Mouse (Mus musculus) liver, embryonic 14.5 days (tissue): ENCODE results near the gene Padi6. TPM values are rescaled to one million over a fixed set of nuclear protein-coding genes. Genes with fewer than 3 reads are reported as not detected.

Experiments used
- ATAC-seq: fragments of 200-750 bp; cut with Nextera tagmentation; 2 replicates; pipeline ENCODE4 v1.8.0; 2017; ENCODE audit warnings: moderate number of reproducible peaks, mild to moderate bottlenecking, moderate library complexity; ENCODE audit not compliant: insufficient read depth
- DNase-seq, 3 experiments: peaks; one replicate each; pipeline ENCODE4 v3.0.0-alpha.2; 2012 to 2013; ENCODE audit warnings: low read depth in 3 of 3, low spot score in 3 of 3
- H3K27ac ChIP-seq: fragments of 300-500 bp; sonication (generic); 2 replicates; pipeline ENCODE4 v1.5.1; 2014; ENCODE audit warnings: moderate library complexity, mild to moderate bottlenecking, control low read depth, inconsistent platforms
- H3K27me3 ChIP-seq: fragments of 300-500 bp; sonication (generic); 2 replicates; pipeline ENCODE4 v1.6.1; 2014; ENCODE audit warnings: mild to moderate bottlenecking, low read length, moderate library complexity; ENCODE audit not compliant: control insufficient read depth, insufficient read depth
- H3K36me3 ChIP-seq: fragments of 300-500 bp; sonication (generic); replicated peaks from 2 replicates; pipeline ENCODE4 v1.6.1; 2014; ENCODE audit warnings: low read depth; ENCODE audit not compliant: control insufficient read depth, insufficient read depth
- H3K4me1 ChIP-seq, 2 experiments: fragments of 200-500 bp in 1 of 2; fragments of 300-500 bp in 1 of 2; sonication (generic) in 1 of 2; replicated peaks; 2 replicates each; pipeline ENCODE4 v1.6.1; 2012 to 2014; ENCODE audit warnings: antibody characterized with exemption in 1 of 2, inconsistent platforms in 1 of 2, low read length in 1 of 2; ENCODE audit not compliant: control insufficient read depth in 2 of 2, insufficient read depth in 2 of 2
- H3K4me2 ChIP-seq: fragments of 300-500 bp; sonication (generic); 2 replicates; pipeline ENCODE4 v1.6.1; 2014; ENCODE audit warnings: low read depth, mild to moderate bottlenecking, control low read depth, moderate library complexity
- H3K4me3 ChIP-seq, 2 experiments: fragments of 200-500 bp in 1 of 2; fragments of 300-500 bp in 1 of 2; sonication (generic) in 1 of 2; 2 replicates each; pipeline ENCODE4 v1.5.1; 2012 to 2014; ENCODE audit warnings: low read depth in 2 of 2, low read length in 2 of 2, mild to moderate bottlenecking in 2 of 2, control low read depth in 1 of 2, inconsistent platforms in 1 of 2, moderate library complexity in 1 of 2; ENCODE audit not compliant: insufficient read depth in 1 of 2
- H3K9ac ChIP-seq: fragments of 300-500 bp; sonication (generic); replicated peaks from 2 replicates; pipeline ENCODE4 v1.6.1; 2014; ENCODE audit warnings: mild to moderate bottlenecking, control low read depth, moderate library complexity
- H3K9me3 ChIP-seq: fragments of 300-500 bp; sonication (generic); 2 replicates; pipeline ENCODE4 v1.6.1; 2016; ENCODE audit warnings: low read length, mixed read lengths; ENCODE audit not compliant: control insufficient read depth
- CTCF ChIP-seq: IDR thresholded peaks from 2 replicates; pipeline ENCODE4 v1.5.1; 2016; ENCODE audit warnings: antibody characterized with exemption, low read depth, control low read depth
- EP300 ChIP-seq: IDR thresholded peaks from 2 replicates; pipeline ENCODE4 v1.6.1; 2016; ENCODE audit warnings: antibody characterized with exemption, low read depth
- WGBS: fragments of 180-500 bp; shearing (Covaris S2); extraction: QIAGEN DNeasy Blood & Tissue Kit; methylation state at CpG from one replicate; pipeline ENCODE4 v1.1.7; 2014; ENCODE audit not compliant: insufficient replicate concordance; 5-methylcytosine and 5-hydroxymethylcytosine counted together
- polyA plus RNA-seq, 2 experiments: library from polyadenylated mRNA; depleted of rRNA in 1 of 2; stranded (reverse) in 1 of 2; unstranded in 1 of 2; fragments of >200 nt; fragmentation: Nextera tagmentation in 1 of 2; extraction: Ambion mirVana in 1 of 2; gene quantifications; 2 replicates each; pipeline versions ENCODE4 v1.2.1 to v1.2.3; 2012 to 2014

Padi6 gene
- polyA plus RNA-seq, 2 experiments = not detected

- Histone ChIP-seq H3K9ac (peak overlapping the region; percentile 94), H3K4me1 (peaks cover 34 to 35% of the 10 kb centered on the region in 2 experiments), H3K27ac (peak overlapping the region; percentile 84), H3K27me3 (no peaks in the 10 kb centered on the region), H3K36me3 (peaks cover 15% of the 10 kb centered on the region), H3K4me2 (peak overlapping the region; percentile 97), H3K4me3 (peak overlapping the region; percentile 75 to 83), H3K9me3 (no peaks in the 10 kb centered on the region)
- no peak for TF ChIP-seq CTCF
- no peak for TF ChIP-seq EP300
- ATAC-seq = peak; percentile 38
- WGBS = under 1% methylated on average over 68 of the region's 107 CpGs
- DNase-seq = no peak
Observed at GRCm38 (mm10) chr4:140701716-140702561, 40.5 kb downstream of the Padi6 start.

DNA sequence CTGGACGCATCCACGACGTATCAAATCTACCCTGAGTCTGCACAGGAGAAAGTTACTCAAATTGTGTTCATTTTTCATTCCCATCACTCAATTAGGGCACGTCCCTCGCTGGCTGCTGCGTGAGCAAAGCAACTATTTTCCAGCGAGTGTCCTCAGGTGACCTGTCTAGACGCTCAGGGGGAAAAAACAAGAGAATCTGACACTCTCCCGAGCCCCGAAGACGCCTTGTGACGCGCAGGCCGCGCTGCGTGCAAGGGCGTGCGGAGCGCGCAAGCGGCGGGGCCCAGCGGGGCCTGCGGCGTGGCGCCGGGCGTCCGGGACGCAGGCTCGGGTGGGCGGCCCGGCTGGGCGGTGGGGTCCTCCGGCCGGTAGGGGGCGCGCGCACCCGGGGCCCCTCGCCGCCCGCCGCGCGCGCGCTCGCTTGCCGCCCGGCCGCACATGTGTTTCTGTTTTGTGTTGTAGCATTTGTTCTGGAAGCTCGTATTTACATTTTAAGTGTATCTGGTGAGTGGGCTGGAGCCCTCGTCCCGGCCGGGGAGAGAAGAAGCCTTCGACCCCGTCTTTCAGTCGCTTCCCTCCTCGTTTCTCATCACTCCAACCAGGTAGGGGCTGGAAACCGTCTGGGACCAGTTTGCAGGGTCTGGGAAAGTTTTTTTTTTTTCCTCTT, 41.3 kb downstream of the Padi6 start:
- Histone ChIP-seq H3K4me3 (peak overlapping the region; percentile 75 to 83), H3K36me3 (peaks cover 10% of the 10 kb centered on the region), H3K27ac (peak overlapping the region; percentile 84), H3K27me3 (no peaks in the 10 kb centered on the region), H3K4me2 (peak overlapping the region; percentile 97), H3K9ac (peak overlapping the region; percentile 94), H3K9me3 (no peaks in the 10 kb centered on the region), H3K4me1 (peaks cover 37 to 41% of the 10 kb centered on the region in 2 experiments)
- DNase-seq (peak; percentile 65 to 71 (median 66)), ATAC-seq (peak; percentile 72)
- WGBS = under 1% methylated on average over 61 of the region's 61 CpGs
- TF ChIP-seq EP300 (peak; percentile 5; the same call in 1 of the 2 replicates), CTCF (no peak; the same call in 1 of the 2 replicates)

DNA sequence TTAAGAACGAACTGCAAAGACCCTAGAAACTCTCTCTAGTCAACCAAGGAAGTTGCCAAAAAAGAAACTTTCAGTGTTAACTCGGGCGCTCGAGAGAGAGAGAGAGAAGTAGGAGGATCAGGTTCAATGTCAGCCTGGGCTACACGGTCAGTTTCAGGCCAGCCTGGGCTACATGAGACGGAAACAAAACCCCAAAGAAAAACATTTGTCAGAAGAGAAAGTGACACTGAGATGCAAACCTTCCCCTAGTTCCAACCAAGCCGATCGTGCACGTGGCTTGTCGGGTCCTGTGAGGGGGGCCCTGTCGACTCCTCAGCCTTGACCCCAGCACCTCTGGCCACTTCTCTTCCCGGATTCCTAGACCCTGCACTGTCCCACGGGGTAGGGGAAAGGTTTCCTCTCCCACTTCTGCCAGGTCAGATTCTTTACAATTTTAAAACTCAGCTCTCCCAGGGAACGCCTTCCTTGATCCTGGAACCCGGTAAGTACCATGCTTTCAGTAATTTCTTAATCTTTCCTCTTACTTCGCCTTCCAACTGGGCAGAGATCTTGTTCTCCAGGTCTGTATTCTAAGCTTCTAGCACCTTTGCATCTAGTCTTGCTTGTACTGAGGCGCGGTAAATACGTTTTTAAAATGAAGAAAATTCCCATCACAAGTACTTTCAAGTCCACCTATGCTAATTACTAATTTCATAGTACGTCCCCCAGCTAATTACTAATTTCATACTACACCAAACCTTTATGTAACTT, 42.0 kb downstream of the Padi6 start, which contains the start of gene Rcc2:
TSS of gene Rcc2 (plus strand) at position 273 of the 750 bp plus-strand sequence.
- peak within 1 kb of the TSS; percentile 84 for H3K27ac ChIP-seq
- 5% methylated on average over 20 of the region's 20 CpGs for WGBS
- H3K9ac ChIP-seq = peak within 1 kb of the TSS; percentile 94
- no peaks in the 10 kb centered on the region for H3K27me3 ChIP-seq
- peak; percentile 2; the same call in 1 of the 2 replicates for TF ChIP-seq EP300
- TF ChIP-seq CTCF = no peak
- peaks cover 3% of the 10 kb centered on the region; the same call in 1 of the 2 replicates for H3K36me3 ChIP-seq
- H3K4me2 ChIP-seq = peak within 1 kb of the TSS; percentile 97
- no peaks in the 10 kb centered on the region for H3K9me3 ChIP-seq
- H3K4me3 ChIP-seq = peak within 1 kb of the TSS; percentile 75 to 83
- ATAC-seq (no peak), DNase-seq (no peak)
- H3K4me1 ChIP-seq = peaks cover 45 to 49% of the 10 kb centered on the region in 2 experiments

DNA sequence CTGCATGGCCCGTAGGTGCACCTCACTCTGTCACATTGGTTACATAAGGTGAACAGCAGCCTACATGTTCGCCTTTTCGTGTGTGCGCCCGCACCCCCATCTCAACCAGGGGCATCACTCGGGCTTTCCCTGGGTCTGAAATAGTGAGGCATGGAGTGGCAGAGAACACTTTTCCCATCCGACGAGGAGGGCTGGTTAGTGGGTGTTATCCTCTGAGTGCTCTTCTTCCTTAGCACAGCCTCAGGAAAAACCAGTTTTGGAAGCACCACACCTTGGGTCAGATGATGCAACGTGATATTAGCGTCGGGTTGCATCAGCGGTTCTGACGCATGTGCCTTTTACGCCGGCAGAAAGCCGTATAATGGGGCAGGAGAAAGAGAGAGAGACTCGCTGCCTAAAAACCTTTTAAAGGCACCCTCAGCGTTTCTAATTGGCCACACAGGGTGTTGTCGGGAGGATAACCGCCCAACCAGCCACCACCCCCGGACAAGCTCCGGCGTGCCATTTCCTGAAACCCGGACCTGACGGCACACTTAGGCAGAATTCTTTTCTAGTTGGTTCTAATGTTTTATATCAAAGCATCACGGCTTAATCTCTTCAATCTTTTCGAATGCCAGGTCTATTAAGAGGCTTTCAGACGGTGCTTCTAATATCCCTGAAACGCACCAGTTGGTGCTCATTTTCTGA, 42.9 kb downstream of the Padi6 start:
- peak overlapping the region; percentile 68 to 83 for H3K4me3 ChIP-seq
- peak; percentile 53; the same call in 1 of the 2 replicates for TF ChIP-seq EP300
- TF ChIP-seq CTCF = no peak
- no peaks in the 10 kb centered on the region for H3K9me3 ChIP-seq
- peak overlapping the region; percentile 84 for H3K27ac ChIP-seq
- H3K9ac ChIP-seq = peak overlapping the region; percentile 75
- peaks cover under 1% of the 10 kb centered on the region; the same call in 1 of the 2 replicates for H3K36me3 ChIP-seq
- peak; percentile 78 to 86 (median 81) for DNase-seq
- WGBS = 6% methylated on average over 29 of the region's 29 CpGs
- peak; percentile 58 for ATAC-seq
- peak overlapping the region; percentile 97 for H3K4me2 ChIP-seq
- H3K27me3 ChIP-seq = no peaks in the 10 kb centered on the region
- peaks cover 51 to 57% of the 10 kb centered on the region in 2 experiments for H3K4me1 ChIP-seq
